Mouse (Mus musculus): Measurements from ENCODE around the gene Gm17455. TPM values are rescaled to one million over a fixed set of nuclear protein-coding genes. Genes with fewer than 3 reads are reported as not detected.

Gm17455 gene
- polyA plus RNA-seq, 2 experiments, result not detected

- Histone ChIP-seq H3K27ac (no peak overlapping the region), H3K9me3 (ENCODE audit: control insufficient read depth, low read length) (no peaks in the 10 kb centered on the region), H3K4me1 (replicated peaks; ENCODE audit: control insufficient read depth in 2 of 2, insufficient read depth in 2 of 2, low read length in 1 of 2) (0 out of 4 replicates have a peak, but pooled peaks cover 0 to 2% of the 10 kb centered on the region in 2 experiments), H3K27me3 (ENCODE audit: control insufficient read depth, insufficient read depth, low read length) (no peaks in the 10 kb centered on the region), H3K4me3 (ENCODE audit: insufficient read depth in 1 of 2, low read depth in 2 of 2, low read length in 2 of 2) (no peak overlapping the region), H3K9ac (replicated peaks) (no peak overlapping the region), H3K4me2 (ENCODE audit: low read depth) (no peak overlapping the region), H3K36me3 (replicated peaks; ENCODE audit: control insufficient read depth, insufficient read depth, low read depth) (no peaks in the 10 kb centered on the region)
- no peak for DNase-seq (ENCODE audit: low read depth in 3 of 3, low spot score in 3 of 3)
- TF ChIP-seq EP300 (IDR thresholded peaks at IDR 0.05; ENCODE audit: low read depth) (no peak), CTCF (IDR thresholded peaks at IDR 0.05; ENCODE audit: low read depth) (no peak)
- 26% methylated on average over 6 of the region's 6 CpGs for WGBS (ENCODE audit: insufficient replicate concordance)
- ATAC-seq (ENCODE audit: insufficient read depth), result no peak
Measured at GRCm38 (mm10) chr10:60373543-60373936, 26.0 kb upstream of the Gm17455 start.

- Histone ChIP-seq H3K4me3 (ENCODE audit: insufficient read depth in 1 of 2, low read depth in 2 of 2, low read length in 2 of 2) (no peak overlapping the region), H3K4me2 (ENCODE audit: low read depth) (no peak overlapping the region), H3K27ac (no peak overlapping the region), H3K4me1 (replicated peaks; ENCODE audit: control insufficient read depth in 2 of 2, insufficient read depth in 2 of 2, low read length in 1 of 2) (0 out of 4 replicates have a peak, but pooled peaks cover 0 to 2% of the 10 kb centered on the region in 2 experiments), H3K36me3 (replicated peaks; ENCODE audit: control insufficient read depth, insufficient read depth, low read depth) (no peaks in the 10 kb centered on the region), H3K9me3 (ENCODE audit: control insufficient read depth, low read length) (no peaks in the 10 kb centered on the region), H3K27me3 (ENCODE audit: control insufficient read depth, insufficient read depth, low read length) (no peaks in the 10 kb centered on the region), H3K9ac (replicated peaks) (no peak overlapping the region)
- ATAC-seq (ENCODE audit: insufficient read depth) (peak; percentile 23; the same call in 1 of the 2 replicates), DNase-seq (ENCODE audit: low read depth in 3 of 3, low spot score in 3 of 3) (no peak)
- TF ChIP-seq EP300 (IDR thresholded peaks at IDR 0.05; ENCODE audit: low read depth) (no peak), CTCF (IDR thresholded peaks at IDR 0.05; ENCODE audit: low read depth) (no peak)
- WGBS (ENCODE audit: insufficient replicate concordance), result 30% methylated on average over 8 of the region's 8 CpGs
Measured at GRCm38 (mm10) chr10:60373937-60374578, 25.5 kb upstream of the Gm17455 start.

GRCm38 (mm10) chr10:60376704-60377103 is 22.8 kb upstream of the Gm17455 start:
- no peak for TF ChIP-seq CTCF (IDR thresholded peaks at IDR 0.05; ENCODE audit: low read depth)
- no peak for TF ChIP-seq EP300 (IDR thresholded peaks at IDR 0.05; ENCODE audit: low read depth)
- H3K36me3 ChIP-seq (replicated peaks; ENCODE audit: control insufficient read depth, insufficient read depth, low read depth), result no peaks in the 10 kb centered on the region
- no peak overlapping the region for H3K4me2 ChIP-seq (ENCODE audit: low read depth)
- no peak overlapping the region for H3K9ac ChIP-seq (replicated peaks)
- 0 out of 4 replicates have a peak, but pooled peaks cover 0 to 2% of the 10 kb centered on the region in 2 experiments for H3K4me1 ChIP-seq (replicated peaks; ENCODE audit: control insufficient read depth in 2 of 2, insufficient read depth in 2 of 2, low read length in 1 of 2)
- H3K27me3 ChIP-seq (ENCODE audit: control insufficient read depth, insufficient read depth, low read length), result no peaks in the 10 kb centered on the region
- no peaks in the 10 kb centered on the region for H3K9me3 ChIP-seq (ENCODE audit: control insufficient read depth, low read length)
- H3K4me3 ChIP-seq (ENCODE audit: insufficient read depth in 1 of 2, low read depth in 2 of 2, low read length in 2 of 2), result no peak overlapping the region
- DNase-seq (ENCODE audit: low read depth in 3 of 3, low spot score in 3 of 3) (no peak), ATAC-seq (ENCODE audit: insufficient read depth) (no peak)
- 63% methylated on average over 16 of the region's 16 CpGs for WGBS (ENCODE audit: insufficient replicate concordance)
- no peak overlapping the region for H3K27ac ChIP-seq

GRCm38 (mm10) chr10:60379419-60379957 is 20.0 kb upstream of the Gm17455 start:
- DNase-seq (ENCODE audit: low read depth in 3 of 3, low spot score in 3 of 3), result no peak
- no peak overlapping the region for H3K9ac ChIP-seq (replicated peaks)
- no peaks in the 10 kb centered on the region for H3K27me3 ChIP-seq (ENCODE audit: control insufficient read depth, insufficient read depth, low read length)
- ATAC-seq (ENCODE audit: insufficient read depth), result no peak
- H3K4me1 ChIP-seq (replicated peaks; ENCODE audit: control insufficient read depth in 2 of 2, insufficient read depth in 2 of 2, low read length in 1 of 2), result no peaks in the 10 kb centered on the region
- no peak for TF ChIP-seq CTCF (IDR thresholded peaks at IDR 0.05; ENCODE audit: low read depth)
- TF ChIP-seq EP300 (IDR thresholded peaks at IDR 0.05; ENCODE audit: low read depth), result no peak
- 59% methylated on average over 9 of the region's 9 CpGs for WGBS (ENCODE audit: insufficient replicate concordance)
- no peaks in the 10 kb centered on the region for H3K9me3 ChIP-seq (ENCODE audit: control insufficient read depth, low read length)
- H3K27ac ChIP-seq, result no peak overlapping the region
- no peak overlapping the region for H3K4me3 ChIP-seq (ENCODE audit: insufficient read depth in 1 of 2, low read depth in 2 of 2, low read length in 2 of 2)
- no peaks in the 10 kb centered on the region for H3K36me3 ChIP-seq (replicated peaks; ENCODE audit: control insufficient read depth, insufficient read depth, low read depth)
- H3K4me2 ChIP-seq (ENCODE audit: low read depth), result no peak overlapping the region

GRCm38 (mm10) chr10:60380229-60380628 is 19.3 kb upstream of the Gm17455 start:
- DNase-seq (ENCODE audit: low read depth in 3 of 3, low spot score in 3 of 3), result no peak
- no peak overlapping the region for H3K4me2 ChIP-seq (ENCODE audit: low read depth)
- H3K9me3 ChIP-seq (ENCODE audit: control insufficient read depth, low read length), result no peaks in the 10 kb centered on the region
- H3K27ac ChIP-seq, result no peak overlapping the region
- no peak overlapping the region for H3K4me3 ChIP-seq (ENCODE audit: insufficient read depth in 1 of 2, low read depth in 2 of 2, low read length in 2 of 2)
- no peaks in the 10 kb centered on the region for H3K4me1 ChIP-seq (replicated peaks; ENCODE audit: control insufficient read depth in 2 of 2, insufficient read depth in 2 of 2, low read length in 1 of 2)
- no peak overlapping the region for H3K9ac ChIP-seq (replicated peaks)
- H3K36me3 ChIP-seq (replicated peaks; ENCODE audit: control insufficient read depth, insufficient read depth, low read depth), result no peaks in the 10 kb centered on the region
- no peak for TF ChIP-seq EP300 (IDR thresholded peaks at IDR 0.05; ENCODE audit: low read depth)
- TF ChIP-seq CTCF (IDR thresholded peaks at IDR 0.05; ENCODE audit: low read depth), result no peak
- ATAC-seq (ENCODE audit: insufficient read depth), result no peak
- 42% methylated on average over 3 of the region's 3 CpGs for WGBS (ENCODE audit: insufficient replicate concordance)
- no peaks in the 10 kb centered on the region for H3K27me3 ChIP-seq (ENCODE audit: control insufficient read depth, insufficient read depth, low read length)

Data from liver, embryonic 14.5 days (tissue).